23 mouse cellular contexts compared by ENCODE assay signal in the genomic region with DNA sequence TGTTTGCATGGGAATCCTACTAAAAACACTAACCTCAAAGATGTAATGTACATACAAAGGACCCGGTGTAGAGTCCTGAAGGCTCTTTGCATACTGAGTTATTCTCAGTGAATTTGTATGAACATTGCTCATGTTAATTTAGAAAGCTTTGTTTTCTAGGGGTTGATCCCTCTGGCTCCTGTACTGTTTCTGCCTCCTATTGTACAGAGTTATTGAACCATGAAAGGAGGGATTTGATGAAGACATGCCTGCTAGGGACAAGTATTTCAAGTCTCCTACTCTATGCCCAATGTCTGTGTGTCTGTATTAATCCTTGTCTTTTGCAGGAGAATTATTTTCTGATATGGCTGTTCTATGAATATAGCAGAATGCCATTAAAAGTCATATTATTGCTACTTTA.
"Had no signal": no experiment of that assay in that cellular context is flagged by ENCODE, and none has a peak within 500 bp of the region (broad histone marks: within the 10 kb centered on the region; RNA-seq: fewer than 3 reads in every experiment).

No protein-coding gene starts in this region.

- H3K4me3 ChIP-seq: limb, embryonic 10.5 days; limb, embryonic 13.5 days; liver, embryonic 12.5 days; liver, embryonic 15.5 days; lung, embryonic 15.5 days; midbrain, embryonic 12.5 days; midbrain, embryonic 15.5 days; myocyte; neural tube, embryonic 13.5 days had no signal

- H3K36me3 ChIP-seq: limb, embryonic 10.5 days; limb, embryonic 13.5 days; liver, embryonic 12.5 days; liver, embryonic 15.5 days; lung, embryonic 15.5 days; midbrain, embryonic 12.5 days; midbrain, embryonic 15.5 days; neural tube, embryonic 13.5 days had no signal

- H3K9me3 ChIP-seq: limb, embryonic 10.5 days; limb, embryonic 13.5 days; liver, embryonic 12.5 days; liver, embryonic 15.5 days; lung, embryonic 15.5 days; midbrain, embryonic 12.5 days; midbrain, embryonic 15.5 days; neural tube, embryonic 13.5 days had no signal

- H3K27me3 ChIP-seq: limb, embryonic 13.5 days; liver, embryonic 12.5 days; liver, embryonic 15.5 days; lung, embryonic 15.5 days; midbrain, embryonic 12.5 days; midbrain, embryonic 15.5 days; neural tube, embryonic 13.5 days had no signal

- DNase-seq: kidney, adult 18-20 months; kidney, adult 9 months; kidney, postnatal 14 days; kidney, postnatal 4 days; liver; lung, adult 18-20 months; lung, postnatal 10 days; lung, postnatal 4 days; right cerebral cortex, adult 18-20 months; right cerebral cortex, postnatal 14 days; right cerebral cortex, postnatal 4 days; thymus, adult 2 months; thymus, postnatal 25 days had no signal

- ATAC-seq: liver, embryonic 12.5 days; midbrain, embryonic 15.5 days had no signal

- H3K4me1 ChIP-seq: limb, embryonic 10.5 days; limb, embryonic 13.5 days; liver, embryonic 12.5 days; liver, embryonic 15.5 days; lung, embryonic 15.5 days; midbrain, embryonic 15.5 days; neural tube, embryonic 13.5 days had no signal

- H3K9ac ChIP-seq: limb, embryonic 13.5 days; liver, embryonic 12.5 days; liver, embryonic 15.5 days; lung, embryonic 15.5 days; midbrain, embryonic 12.5 days; midbrain, embryonic 15.5 days; neural tube, embryonic 13.5 days had no signal

- H3K4me2 ChIP-seq: limb, embryonic 13.5 days; liver, embryonic 12.5 days; liver, embryonic 15.5 days; lung, embryonic 15.5 days; midbrain, embryonic 12.5 days; midbrain, embryonic 15.5 days; neural tube, embryonic 13.5 days had no signal

- H3K27ac ChIP-seq: limb, embryonic 10.5 days; limb, embryonic 13.5 days; liver, embryonic 12.5 days; liver, embryonic 15.5 days; lung, embryonic 15.5 days; midbrain, embryonic 12.5 days; midbrain, embryonic 15.5 days; neural tube, embryonic 13.5 days; stomach, postnatal 0 days had no signal
